Mouse (Mus musculus): Measurements from ENCODE around the gene Ssbp3. TPM values are rescaled to one million over a fixed set of nuclear protein-coding genes. Genes with fewer than 3 reads are reported as not detected.
A peak's percentile ranks its signal among the peaks of the same experiment; 100 is the strongest.

Ssbp3 gene
- polyA plus RNA-seq (2012; ENCODE audit: insufficient read depth, insufficient read length, missing spikeins): 31.3 and 36.4 TPM in 2 replicates

DNA sequence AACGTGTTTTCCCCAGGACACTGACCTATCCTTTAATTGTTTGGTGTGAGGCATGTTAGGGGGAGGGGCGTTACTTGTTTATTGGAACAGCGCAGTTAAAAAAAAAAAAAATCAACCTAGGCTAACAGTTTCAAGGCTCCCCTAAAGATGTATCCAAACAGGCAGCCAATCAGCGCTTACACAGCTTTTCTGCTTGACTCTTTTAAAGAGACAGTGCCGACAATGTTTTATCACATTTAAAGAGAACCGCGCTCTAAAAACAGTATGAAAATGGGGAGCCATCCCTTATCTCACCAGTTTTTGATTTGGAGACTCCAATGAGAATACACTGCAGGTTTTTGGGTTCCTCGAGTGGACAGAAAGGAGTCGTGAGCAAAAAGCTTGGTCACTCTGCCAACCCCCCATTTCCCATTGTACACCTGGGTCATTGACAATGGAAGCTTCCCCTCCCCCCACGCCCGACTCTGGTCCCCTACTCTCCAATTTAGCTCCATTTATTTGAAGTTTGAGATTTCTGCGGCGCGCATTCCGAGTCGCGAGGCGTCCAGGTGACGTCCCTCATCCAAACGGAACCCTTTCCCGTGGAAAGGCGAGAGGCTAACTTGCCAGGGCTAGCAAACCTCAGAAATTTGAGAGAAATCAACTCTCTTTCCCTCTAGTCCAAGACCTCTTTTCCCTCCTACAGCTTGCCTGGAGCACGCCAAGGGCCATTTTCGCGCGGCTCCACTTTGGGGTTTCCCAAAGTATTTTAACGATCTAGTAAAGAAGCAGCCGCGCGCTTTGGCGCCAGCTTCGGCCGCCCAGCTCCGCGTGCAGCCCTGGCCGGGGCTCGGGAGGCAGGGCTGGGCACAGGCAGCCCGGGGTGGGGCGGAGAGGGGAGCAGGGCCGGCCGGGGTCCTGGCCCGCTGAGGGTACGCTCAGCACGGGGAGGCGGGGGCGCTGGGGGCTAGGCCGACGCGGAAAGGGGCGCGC, at the start of gene Ssbp3:
TSS of gene Ssbp3 (plus strand) at position 501 of the 972 bp plus-strand sequence.
- H3K4me3 ChIP-seq (ENCODE audit: insufficient read depth, low read depth, low read length): peak within 1 kb of the TSS; percentile 98
- H3K4me1 ChIP-seq (ENCODE audit: control insufficient read depth, insufficient read depth, insufficient read length, low read length): peaks cover 17% of the 10 kb centered on the region
- peak within 1 kb of the TSS; percentile 82 for H3K27ac ChIP-seq (replicated peaks; ENCODE audit: low read depth, low read length)

DNA sequence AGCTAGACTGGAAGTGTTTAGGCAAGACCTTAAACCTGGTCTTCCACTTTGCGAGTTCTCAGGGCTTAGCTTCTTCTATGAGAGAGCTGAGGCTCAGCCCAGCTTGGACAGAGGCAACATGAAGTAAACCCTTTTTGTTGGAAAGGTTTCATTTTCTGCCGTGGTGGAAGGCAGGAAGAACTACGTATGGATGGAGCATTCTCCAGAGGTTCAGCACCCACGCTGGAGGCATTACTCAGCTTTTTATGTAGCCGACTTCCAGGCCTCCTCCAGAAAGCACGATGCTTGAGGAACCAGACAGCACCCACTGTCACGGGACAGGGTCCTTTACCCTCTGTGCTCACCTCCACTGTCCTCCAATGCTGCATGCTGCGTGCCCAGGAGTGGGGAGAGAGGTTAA, 48.6 kb upstream of the Ssbp3 start:
- Histone ChIP-seq H3K4me1 (ENCODE audit: control insufficient read depth, insufficient read depth, insufficient read length, low read length) (peaks cover 17% of the 10 kb centered on the region), H3K4me3 (ENCODE audit: insufficient read depth, low read depth, low read length) (no peak overlapping the region), H3K27ac (replicated peaks; ENCODE audit: low read depth, low read length) (no peak overlapping the region; the same call in 1 of the 2 replicates)

DNA sequence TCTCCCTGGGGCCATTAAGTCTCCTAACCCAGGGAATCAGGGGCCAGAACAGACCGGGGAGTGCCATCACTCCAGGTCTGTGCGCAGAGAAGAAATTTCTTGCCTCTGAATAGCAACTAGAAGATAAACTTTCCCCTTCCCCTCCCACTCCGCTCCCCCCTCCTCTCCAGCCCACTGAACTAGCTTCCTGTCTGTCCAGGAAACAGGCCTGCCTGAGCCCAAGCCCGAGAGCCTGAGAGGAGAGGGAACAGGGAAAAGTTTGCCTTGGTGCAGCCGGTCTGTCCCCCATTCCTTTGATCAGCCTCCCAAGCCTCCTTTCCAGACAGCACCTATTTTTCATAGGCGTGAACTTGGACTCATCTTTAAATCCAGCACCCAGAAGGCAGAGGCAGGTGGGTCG, 48.2 kb upstream of the Ssbp3 start:
- no peak overlapping the region for H3K4me3 ChIP-seq (ENCODE audit: insufficient read depth, low read depth, low read length)
- H3K27ac ChIP-seq (replicated peaks; ENCODE audit: low read depth, low read length): peak overlapping the region; percentile 61
- H3K4me1 ChIP-seq (ENCODE audit: control insufficient read depth, insufficient read depth, insufficient read length, low read length): peaks cover 17% of the 10 kb centered on the region

DNA sequence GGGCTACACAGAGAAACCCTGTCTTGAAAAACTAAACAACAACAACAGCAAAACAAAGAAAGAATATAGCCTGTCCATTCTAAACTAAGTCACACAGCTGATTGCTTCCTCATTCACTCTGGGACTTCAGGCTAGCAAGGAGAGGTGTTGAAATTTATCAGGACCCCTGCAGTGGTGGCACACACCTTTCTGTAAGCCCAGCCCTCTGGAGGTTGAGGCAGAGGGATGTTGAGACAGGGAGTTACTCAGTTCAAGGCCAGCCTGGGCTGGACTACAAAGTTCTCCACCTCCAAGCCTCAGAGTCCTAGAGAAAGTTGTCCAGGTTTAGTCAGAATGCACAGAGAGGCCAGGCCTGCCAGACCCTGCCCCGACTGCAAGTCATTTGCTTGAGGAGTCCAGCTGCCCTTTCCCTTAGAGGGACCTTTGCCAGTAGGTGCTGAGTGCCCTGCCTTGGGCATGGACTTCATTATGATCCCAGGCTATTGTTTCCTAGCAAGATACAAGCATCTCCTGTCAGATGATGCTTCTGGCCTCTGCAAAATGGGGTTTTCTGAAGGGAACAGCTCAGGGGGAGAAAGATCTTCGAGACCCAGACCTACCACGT, 47.6 kb upstream of the Ssbp3 start:
- peaks cover 17% of the 10 kb centered on the region for H3K4me1 ChIP-seq (ENCODE audit: control insufficient read depth, insufficient read depth, insufficient read length, low read length)
- no peak overlapping the region for H3K4me3 ChIP-seq (ENCODE audit: insufficient read depth, low read depth, low read length)
- H3K27ac ChIP-seq (replicated peaks; ENCODE audit: low read depth, low read length): peak overlapping the region; percentile 61

DNA sequence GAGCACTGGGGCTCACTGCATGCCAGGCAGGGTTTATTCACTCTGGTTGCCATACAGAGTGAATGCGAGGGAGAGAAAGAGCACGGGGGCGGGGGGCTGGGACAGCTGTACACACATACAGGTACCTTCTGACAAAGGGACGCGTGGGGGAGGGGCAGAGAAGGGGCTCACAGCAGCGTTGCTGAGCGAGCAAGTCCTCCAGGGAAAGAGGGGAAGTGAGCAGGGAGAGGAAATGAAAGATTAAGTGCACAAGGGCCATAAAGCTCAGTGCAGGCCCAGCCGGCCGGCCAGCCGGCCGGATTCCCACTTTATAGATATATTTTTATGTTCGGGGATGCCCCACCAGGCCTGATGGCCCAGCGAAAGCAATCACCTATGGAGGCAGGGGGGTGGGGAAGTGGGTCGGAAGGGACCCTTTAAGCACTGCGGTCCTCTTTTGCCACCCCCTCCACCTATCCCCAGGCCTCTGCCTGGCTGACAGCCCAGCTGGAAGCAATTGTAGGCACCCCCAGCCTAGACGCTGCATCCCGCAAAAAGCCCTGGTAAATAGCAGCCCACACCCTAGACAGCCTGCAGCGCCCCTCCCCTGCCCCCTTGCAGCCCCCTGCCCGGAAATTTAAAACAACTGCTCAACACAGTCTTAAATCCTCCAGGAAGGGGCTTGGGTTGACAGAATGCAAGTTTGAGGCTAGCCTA, 44.9 kb upstream of the Ssbp3 start:
- peaks cover 13% of the 10 kb centered on the region; the same call in 1 of the 2 replicates for H3K4me1 ChIP-seq (ENCODE audit: control insufficient read depth, insufficient read depth, insufficient read length, low read length)
- no peak overlapping the region for H3K27ac ChIP-seq (replicated peaks; ENCODE audit: low read depth, low read length)
- no peak overlapping the region for H3K4me3 ChIP-seq (ENCODE audit: insufficient read depth, low read depth, low read length)

DNA sequence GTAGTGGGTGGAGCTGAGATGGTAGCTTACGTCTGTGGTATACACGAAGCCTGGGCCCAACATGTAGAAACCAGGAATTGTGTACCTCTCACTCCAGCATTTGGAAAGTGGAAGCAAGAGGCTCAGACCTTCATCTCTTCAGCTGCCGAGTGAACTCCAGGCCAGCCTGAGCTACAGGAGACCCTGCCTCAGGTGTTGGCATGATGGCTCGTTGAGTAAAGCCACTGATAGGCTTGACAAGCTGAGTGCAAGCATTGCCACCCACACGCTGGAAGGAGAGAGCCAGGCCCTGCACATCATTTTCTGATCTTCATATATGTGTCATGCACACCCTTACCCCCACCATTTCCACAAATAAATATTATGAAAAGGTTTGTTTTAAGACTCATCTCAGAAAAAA, 44.1 kb upstream of the Ssbp3 start:
- Histone ChIP-seq H3K4me3 (ENCODE audit: insufficient read depth, low read depth, low read length) (no peak overlapping the region), H3K27ac (replicated peaks; ENCODE audit: low read depth, low read length) (no peak overlapping the region), H3K4me1 (ENCODE audit: control insufficient read depth, insufficient read depth, insufficient read length, low read length) (peaks cover 12% of the 10 kb centered on the region; the same call in 1 of the 2 replicates)

DNA sequence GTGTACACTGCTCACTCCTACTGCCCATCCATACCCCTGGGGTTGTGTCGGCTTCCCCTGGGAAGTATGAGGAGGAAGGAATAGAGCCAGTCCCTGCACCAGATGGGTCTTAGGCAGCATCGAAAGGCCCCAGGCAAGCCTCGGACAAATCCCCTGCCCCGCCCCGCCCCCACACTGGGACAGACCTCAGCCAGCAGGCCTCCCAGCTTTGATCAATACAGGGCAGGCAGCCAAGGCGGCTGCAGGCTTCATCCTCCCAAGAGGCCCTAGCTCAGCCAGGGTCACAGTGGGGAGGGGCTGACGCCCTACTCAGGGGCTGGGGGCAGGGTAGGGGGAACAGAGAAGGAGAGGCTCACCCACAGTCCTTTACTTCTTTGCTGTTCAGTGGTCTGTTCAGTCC, 43.7 kb upstream of the Ssbp3 start:
- Histone ChIP-seq H3K4me1 (ENCODE audit: control insufficient read depth, insufficient read depth, insufficient read length, low read length) (peaks cover 10% of the 10 kb centered on the region; the same call in 1 of the 2 replicates), H3K4me3 (ENCODE audit: insufficient read depth, low read depth, low read length) (no peak overlapping the region), H3K27ac (replicated peaks; ENCODE audit: low read depth, low read length) (no peak overlapping the region)

DNA sequence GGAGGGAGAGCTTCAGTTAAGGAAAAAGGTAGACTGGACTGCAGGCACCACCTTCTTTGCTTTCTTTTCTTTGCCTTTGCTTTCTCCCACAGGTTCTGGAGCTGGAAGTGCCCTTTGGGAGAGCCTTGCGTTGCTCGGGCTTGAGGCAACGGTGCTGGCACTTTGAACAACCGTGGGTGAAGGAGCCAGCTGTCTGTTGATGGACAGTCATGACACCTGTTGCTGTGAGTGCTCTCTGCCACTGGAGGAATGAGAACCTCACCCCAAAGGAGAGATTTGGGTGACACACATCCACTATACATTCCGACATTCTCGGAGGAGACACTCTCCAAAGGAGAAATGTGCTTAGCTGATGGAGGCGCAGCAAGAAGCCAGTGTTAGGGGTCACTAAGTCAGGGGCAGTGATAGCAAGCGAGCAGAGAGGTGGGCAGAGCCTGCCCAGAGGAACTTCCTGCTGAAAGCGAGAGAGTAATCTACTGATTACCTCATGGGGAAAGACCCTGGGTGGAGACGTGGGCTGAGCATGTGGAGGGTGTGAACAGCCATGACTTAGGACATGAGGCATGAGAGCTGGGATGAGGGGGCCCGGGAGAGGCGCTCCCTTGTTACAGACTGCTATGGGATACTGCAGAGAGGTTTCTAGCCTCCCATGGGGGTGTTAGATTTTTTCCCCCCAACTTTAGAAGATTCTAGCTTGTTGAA, 41.6 kb upstream of the Ssbp3 start:
- no peak overlapping the region for H3K4me3 ChIP-seq (ENCODE audit: insufficient read depth, low read depth, low read length)
- peaks cover 3% of the 10 kb centered on the region; the same call in 1 of the 2 replicates for H3K4me1 ChIP-seq (ENCODE audit: control insufficient read depth, insufficient read depth, insufficient read length, low read length)
- H3K27ac ChIP-seq (replicated peaks; ENCODE audit: low read depth, low read length): no peak overlapping the region

DNA sequence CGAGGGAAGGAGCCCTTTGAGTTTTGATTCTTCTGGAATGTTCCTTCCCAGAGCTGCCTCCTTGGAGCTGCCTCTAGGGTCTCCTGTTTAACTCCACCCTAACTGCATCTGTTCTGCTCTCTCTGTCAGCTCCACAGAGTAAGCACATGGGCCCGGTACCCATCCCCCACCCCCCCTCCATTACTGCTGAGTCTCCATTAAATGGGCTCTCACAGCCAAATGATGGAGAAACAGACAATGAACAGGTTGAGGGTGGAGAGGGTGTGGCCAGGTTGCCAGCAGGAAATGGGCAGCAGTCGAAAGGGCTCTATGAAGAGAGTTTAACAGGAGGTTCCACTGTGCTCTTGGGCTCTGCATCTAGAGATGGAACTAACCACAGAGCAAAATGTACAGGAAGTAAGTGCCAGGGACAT, 41.0 kb upstream of the Ssbp3 start:
- Histone ChIP-seq H3K4me1 (ENCODE audit: control insufficient read depth, insufficient read depth, insufficient read length, low read length) (peaks cover 3% of the 10 kb centered on the region; the same call in 1 of the 2 replicates), H3K27ac (replicated peaks; ENCODE audit: low read depth, low read length) (no peak overlapping the region), H3K4me3 (ENCODE audit: insufficient read depth, low read depth, low read length) (no peak overlapping the region)

DNA sequence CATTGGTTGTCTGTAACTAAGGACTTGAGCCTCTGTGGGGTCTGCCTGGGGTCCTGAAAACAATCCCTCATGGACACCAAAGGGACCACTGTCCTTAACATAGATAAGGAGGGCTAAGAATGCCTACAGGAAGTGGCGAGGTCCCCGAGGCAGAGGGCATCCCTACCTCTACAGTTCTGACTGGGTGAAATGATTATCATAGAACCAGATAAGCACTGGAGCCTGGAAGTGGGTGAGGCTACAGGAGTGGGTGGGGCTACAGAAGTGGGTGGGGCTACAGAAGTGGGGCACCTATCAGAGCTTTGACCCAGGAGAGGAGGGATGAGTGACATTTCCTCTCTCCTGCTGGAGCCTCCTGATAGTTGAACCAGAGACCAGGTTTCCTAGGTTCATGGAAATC, 39.9 kb upstream of the Ssbp3 start:
- Histone ChIP-seq H3K4me3 (ENCODE audit: insufficient read depth, low read depth, low read length) (no peak overlapping the region), H3K4me1 (ENCODE audit: control insufficient read depth, insufficient read depth, insufficient read length, low read length) (peaks cover 3% of the 10 kb centered on the region; the same call in 1 of the 2 replicates), H3K27ac (replicated peaks; ENCODE audit: low read depth, low read length) (no peak overlapping the region)

DNA sequence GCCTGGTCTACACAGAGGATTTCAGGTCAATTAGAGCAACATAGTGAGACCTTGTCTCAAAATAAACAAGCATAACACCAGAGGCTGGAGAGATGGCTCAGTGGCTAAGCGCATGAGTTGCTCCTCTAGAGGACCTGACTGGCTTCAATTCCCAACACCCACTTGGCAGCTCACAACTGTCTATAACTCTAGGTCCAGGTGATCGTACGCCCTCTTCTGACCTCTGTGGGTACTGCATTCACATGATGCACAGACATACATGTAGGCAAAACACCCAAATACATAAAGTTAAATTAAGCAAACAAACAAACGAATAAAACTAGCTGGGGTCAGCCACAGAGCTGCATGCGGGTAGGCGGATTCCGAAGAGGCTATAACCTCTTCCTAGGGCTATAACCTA, 36.0 kb upstream of the Ssbp3 start:
- Histone ChIP-seq H3K4me3 (ENCODE audit: insufficient read depth, low read depth, low read length) (no peak overlapping the region), H3K4me1 (ENCODE audit: control insufficient read depth, insufficient read depth, insufficient read length, low read length) (peaks cover under 1% of the 10 kb centered on the region; the same call in 1 of the 2 replicates), H3K27ac (replicated peaks; ENCODE audit: low read depth, low read length) (no peak overlapping the region)

DNA sequence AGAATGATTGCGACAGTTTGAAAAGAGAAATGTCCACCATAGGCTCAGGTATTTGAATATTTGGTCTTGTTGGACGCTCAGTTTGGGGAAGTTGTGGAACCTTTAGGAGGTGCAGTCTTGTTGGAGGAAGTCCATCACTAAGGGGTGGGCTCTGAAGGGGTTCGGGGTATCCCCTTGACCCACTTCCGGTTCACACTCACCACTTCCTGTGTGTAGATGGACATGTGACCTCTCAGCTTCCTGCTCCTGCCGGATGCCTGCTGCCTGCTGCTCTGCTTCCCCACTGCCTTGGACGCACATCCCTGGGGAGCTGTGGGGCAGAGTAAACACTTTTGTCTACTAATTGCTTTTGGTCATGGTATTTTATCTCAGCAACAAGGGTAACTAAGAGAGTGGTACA, 29.4 kb upstream of the Ssbp3 start:
- Histone ChIP-seq H3K27ac (replicated peaks; ENCODE audit: low read depth, low read length) (no peak overlapping the region), H3K4me3 (ENCODE audit: insufficient read depth, low read depth, low read length) (no peak overlapping the region), H3K4me1 (ENCODE audit: control insufficient read depth, insufficient read depth, insufficient read length, low read length) (no peaks in the 10 kb centered on the region; the same call in 1 of the 2 replicates)

DNA sequence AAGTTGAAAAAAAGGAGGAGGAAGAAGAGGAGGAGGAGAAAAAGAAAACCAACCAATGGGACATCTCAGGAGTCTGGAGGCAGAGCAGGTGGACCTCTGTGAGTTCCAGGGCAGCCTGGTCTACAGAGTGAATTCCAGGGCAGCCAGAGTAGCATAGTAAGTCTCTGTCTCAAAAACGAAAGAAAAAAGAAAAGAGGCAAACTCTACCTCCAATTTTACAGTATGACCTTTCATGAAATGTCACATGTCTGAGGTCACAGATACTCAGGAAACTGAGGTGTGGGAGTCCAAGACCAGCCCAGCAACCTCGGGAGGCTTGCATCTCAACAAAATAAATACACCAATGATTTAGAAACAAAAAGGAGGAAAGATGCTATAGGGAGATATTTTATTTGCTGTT, 27.4 kb upstream of the Ssbp3 start:
- no peak overlapping the region for H3K4me3 ChIP-seq (ENCODE audit: insufficient read depth, low read depth, low read length)
- H3K27ac ChIP-seq (replicated peaks; ENCODE audit: low read depth, low read length): no peak overlapping the region
- H3K4me1 ChIP-seq (ENCODE audit: control insufficient read depth, insufficient read depth, insufficient read length, low read length): no peaks in the 10 kb centered on the region; the same call in 1 of the 2 replicates

DNA sequence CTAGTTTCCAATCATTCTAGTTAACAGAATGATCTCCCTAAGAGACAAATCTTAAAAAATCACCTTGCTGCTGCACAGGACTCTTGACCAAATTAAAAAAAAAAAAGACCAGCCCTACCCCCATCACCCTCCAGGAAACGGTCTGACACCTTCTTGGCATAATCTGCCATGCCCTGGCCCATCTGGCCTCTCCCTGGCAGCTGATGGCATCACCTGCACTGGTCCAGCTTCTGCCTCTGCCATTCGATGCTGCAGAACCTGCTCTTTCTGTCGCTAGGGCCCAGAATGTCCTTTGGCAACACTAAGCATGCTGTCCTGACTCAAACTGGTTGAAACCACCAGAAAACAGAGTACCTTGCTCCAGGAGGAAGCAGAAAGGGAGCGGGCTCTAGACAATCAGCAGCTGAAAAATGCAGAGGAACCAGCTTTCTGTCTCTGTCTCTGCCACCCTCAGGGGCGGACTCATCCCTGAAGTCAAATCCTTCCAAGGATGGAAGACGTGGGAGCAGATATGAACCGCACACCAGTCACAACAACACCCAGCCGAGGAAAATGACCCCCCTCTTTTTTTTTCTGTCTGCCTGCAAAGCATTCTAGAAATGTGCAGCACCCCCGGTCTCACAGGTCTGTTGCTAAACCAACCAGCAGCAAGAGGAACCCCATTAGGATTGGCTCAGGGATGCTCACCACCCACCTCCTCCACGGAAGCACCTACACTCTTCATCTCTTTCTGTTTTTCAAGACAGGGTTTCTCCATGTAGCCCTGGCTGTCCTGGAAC, 24.0 kb upstream of the Ssbp3 start:
- Histone ChIP-seq H3K4me1 (ENCODE audit: control insufficient read depth, insufficient read depth, insufficient read length, low read length) (no peaks in the 10 kb centered on the region), H3K27ac (replicated peaks; ENCODE audit: low read depth, low read length) (no peak overlapping the region), H3K4me3 (ENCODE audit: insufficient read depth, low read depth, low read length) (no peak overlapping the region)
